ENCODE assay signal across 8 mouse cellular contexts in the genomic region with DNA sequence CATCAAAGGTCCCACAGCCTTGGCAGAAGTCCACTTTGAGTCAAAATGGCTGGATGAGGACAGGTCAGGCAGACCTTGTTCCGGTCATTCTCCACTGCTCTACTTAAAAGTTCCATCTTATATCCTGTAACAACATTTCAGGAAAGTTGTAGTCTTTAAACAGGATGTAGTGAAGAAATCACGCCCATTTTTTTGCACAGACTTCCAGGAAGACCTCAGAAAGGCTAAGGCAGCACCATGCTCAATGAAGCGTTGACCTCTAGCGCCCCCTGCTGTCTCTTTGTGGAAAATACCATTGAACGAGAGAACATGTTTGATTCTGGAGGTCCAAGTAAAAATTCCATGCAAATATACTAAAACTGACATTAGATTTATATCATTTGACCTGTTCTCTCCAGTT. TPM values are rescaled to one million over a fixed set of nuclear protein-coding genes. Genes with fewer than 3 reads are reported as not detected.
DNase-seq lines count a peak whose midpoint lies in the region; ATAC-seq and TF ChIP-seq lines count a peak whose summit lies in the region.

No protein-coding gene starts in this region.

- DNase-seq in CD4-positive, CD25-positive, alpha-beta regulatory T cell, adult 2 months (ENCODE audit: low read depth, low spot score), result peak; percentile 84
- peak; percentile 88 for DNase-seq in adrenal gland, postnatal 14 days
- peak; percentile 80 for DNase-seq in embryo, embryonic 9.5 days (ENCODE audit: extremely low spot score)
- peak; percentile 66 for DNase-seq in heart, adult 8-10 months (ENCODE audit: low spot score)
- peak; percentile 89 for DNase-seq in kidney, postnatal 0 days (ENCODE audit: low spot score)
- DNase-seq in liver, embryonic 11.5 days (ENCODE audit: low spot score), result peak; percentile 56
- peak; percentile 22 for DNase-seq in retina, adult 2 months (ENCODE audit: low read depth, low spot score)
- peak; percentile 54 to 69 for DNase-seq in thymus, postnatal 36 days

- no peaks in the 10 kb centered on the region for H3K27me3 ChIP-seq in kidney, postnatal 0 days (ENCODE audit: insufficient read depth, low read length)
- no peaks in the 10 kb centered on the region for H3K27me3 ChIP-seq in liver, embryonic 11.5 days (replicated peaks; ENCODE audit: control insufficient read depth, insufficient read depth, low read length)

- H3K27ac ChIP-seq in kidney, postnatal 0 days, result no peak overlapping the region
- H3K27ac ChIP-seq in liver, embryonic 11.5 days (ENCODE audit: low read depth, low read length), result no peak overlapping the region

- H3K9me3 ChIP-seq in kidney, postnatal 0 days (replicated peaks; ENCODE audit: low read length), result no peaks in the 10 kb centered on the region
- H3K9me3 ChIP-seq in liver, embryonic 11.5 days (ENCODE audit: control insufficient read depth, low read length), result no peaks in the 10 kb centered on the region

- WGBS in kidney, postnatal 0 days, result 14% methylated on average over 5 of the region's 5 CpGs
- WGBS in liver, embryonic 11.5 days, result 17% methylated on average over 5 of the region's 5 CpGs

- no peaks in the 10 kb centered on the region for H3K4me1 ChIP-seq in kidney, postnatal 0 days (replicated peaks; ENCODE audit: insufficient read depth, low read length)
- H3K4me1 ChIP-seq in liver, embryonic 11.5 days (replicated peaks; ENCODE audit: control insufficient read depth, insufficient read depth, low read length), result no peaks in the 10 kb centered on the region

- no peak overlapping the region for H3K4me2 ChIP-seq in kidney, postnatal 0 days (ENCODE audit: low read length)
- no peak overlapping the region for H3K4me2 ChIP-seq in liver, embryonic 11.5 days

- peak; percentile 98 for TF ChIP-seq CTCF in kidney, postnatal 0 days (IDR thresholded peaks at IDR 0.05; ENCODE audit: low read depth)

- no peaks in the 10 kb centered on the region for H3K36me3 ChIP-seq in kidney, postnatal 0 days (ENCODE audit: insufficient read depth, low read length)
- H3K36me3 ChIP-seq in liver, embryonic 11.5 days (ENCODE audit: control insufficient read depth, insufficient read depth, low read length), result no peaks in the 10 kb centered on the region

- ATAC-seq in kidney, postnatal 0 days (replicated peaks; ENCODE audit: low FRiP score, low read depth), result peak; percentile 50; the same call in 1 of the 2 replicates
- no peak for ATAC-seq in liver, embryonic 11.5 days (replicated peaks; ENCODE audit: low FRiP score)

- no peak overlapping the region for H3K9ac ChIP-seq in kidney, postnatal 0 days (ENCODE audit: low read depth, low read length)
- H3K9ac ChIP-seq in liver, embryonic 11.5 days (ENCODE audit: low read depth, low read length), result no peak overlapping the region

- no peak overlapping the region for H3K4me3 ChIP-seq in kidney, postnatal 0 days (replicated peaks; ENCODE audit: low read depth, low read length)
- no peak overlapping the region for H3K4me3 ChIP-seq in liver, embryonic 11.5 days (ENCODE audit: low read depth, low read length)

RNA-seq across cellular contexts. Expression of a gene that starts 56.6 kb away (rescaled TPM):
- total RNA-seq in adrenal gland, postnatal 14 days (2021), result 4.4 and 4.8 TPM in 2 replicates
- 1 to 10 TPM; 2.6 to 5.2 (median 4.2) TPM for total RNA-seq in heart, adult 8-10 months (2022)
- 13.8 and 14.1 TPM in 2 replicates for polyA plus RNA-seq in kidney, postnatal 0 days (2015; fragmentation: Nextera tagmentation; extraction: Ambion mirVana)
- 6.8 and 8.0 TPM in 2 replicates for polyA plus RNA-seq in liver, embryonic 11.5 days (2014; fragmentation: Nextera tagmentation; extraction: Ambion mirVana)

Comparison
In these comparisons a context has a peak if more than half of its experiments do, and no peak if none do; other contexts are left out.
1. DNase-seq: peak in every context shown above with its lines; median percentile 89 in kidney, postnatal 0 days; 88 in adrenal gland, postnatal 14 days; 84 in CD4-positive, CD25-positive, alpha-beta regulatory T cell, adult 2 months; 80 in embryo, embryonic 9.5 days; 66 in heart, adult 8-10 months; 62 in thymus, postnatal 36 days; 56 in liver, embryonic 11.5 days; 22 in retina, adult 2 months.